Mouse (Mus musculus) embryo, embryonic 10.5 days (tissue): Measurements from ENCODE around the gene Bloc1s3.

ENCODE experiments used
- DNase-seq: peaks from one replicate; pipeline ENCODE4 v3.0.0-alpha.2; 2015; ENCODE audit warnings: low spot score

Bloc1s3 gene

GRCm38 (mm10) chr7:19455186-19455585 lies 53.0 kb downstream of the Bloc1s3 start:
- no peak for DNase-seq
